Mouse (Mus musculus) C2C12 (cell line): Measurements from ENCODE around the gene Qrich2. TPM values are rescaled to one million over a fixed set of nuclear protein-coding genes. Genes with fewer than 3 reads are reported as not detected.

ENCODE experiments used
- H3K27me3 ChIP-seq: one replicate; pipeline ENCODE4 v1.6.1; 2011; ENCODE audit not compliant: control insufficient read depth, insufficient read depth, insufficient read length
- H3K36me3 ChIP-seq: one replicate; pipeline ENCODE4 v1.6.1; 2011; ENCODE audit not compliant: control insufficient read depth, insufficient read depth
- H3K4me3 ChIP-seq: one replicate; pipeline ENCODE4 v1.5.1; 2011; ENCODE audit warnings: mild to moderate bottlenecking, control low read depth; ENCODE audit not compliant: poor library complexity, insufficient read depth, severe bottlenecking
- H3K79me2 ChIP-seq: one replicate; pipeline ENCODE4 v1.6.1; 2011; ENCODE audit not compliant: control insufficient read depth, insufficient read depth
- H3K79me3 ChIP-seq: one replicate; pipeline ENCODE4 v1.6.1; 2011; ENCODE audit warnings: low read depth, control low read depth
- H3ac ChIP-seq: one replicate; pipeline ENCODE3; 2011; ENCODE audit warnings: low read depth; ENCODE audit not compliant: control insufficient read depth, insufficient read length
- CEBPB ChIP-seq: IDR thresholded peaks from one replicate; pipeline ENCODE4 v1.6.1; 2011; ENCODE audit warnings: low read depth, mild to moderate bottlenecking, control low read depth, moderate library complexity
- CTCF ChIP-seq: IDR thresholded peaks from one replicate; pipeline ENCODE4 v1.5.1; 2011; ENCODE audit not compliant: control insufficient read depth, insufficient read depth, insufficient read length
- FOSL1 ChIP-seq: IDR thresholded peaks from one replicate; pipeline ENCODE4 v1.8.0; 2011; ENCODE audit warnings: mild to moderate bottlenecking, low read length; ENCODE audit not compliant: poor library complexity, insufficient read depth, severe bottlenecking
- MAX ChIP-seq: IDR thresholded peaks from one replicate; pipeline ENCODE4 v1.6.1; 2011; ENCODE audit warnings: mild to moderate bottlenecking, control low read depth
- MYOD1 ChIP-seq: IDR thresholded peaks from one replicate; pipeline ENCODE4 v1.6.1; 2011; ENCODE audit warnings: low read depth; ENCODE audit not compliant: control insufficient read depth, insufficient read length
- MYOG ChIP-seq: IDR thresholded peaks from one replicate; pipeline ENCODE4 v1.6.1; 2011; ENCODE audit not compliant: control insufficient read depth, insufficient read length; ENCODE audit errors: extremely low read depth
- USF1 ChIP-seq: IDR thresholded peaks from one replicate; pipeline ENCODE4 v1.6.1; 2011; ENCODE audit warnings: low read depth, mild to moderate bottlenecking, control low read depth, moderate library complexity
- polyA plus RNA-seq: library from polyadenylated mRNA; unstranded; fragments of >200 nt; fragmentation: generic; extraction: Trizol; gene quantifications from one replicate; pipeline ENCODE4 v1.2.1, GENCODE M21; 2012; ENCODE audit warnings: missing spikeins

The Qrich2 gene
- polyA plus RNA-seq, 1 experiment, result 0.04 TPM

DNA sequence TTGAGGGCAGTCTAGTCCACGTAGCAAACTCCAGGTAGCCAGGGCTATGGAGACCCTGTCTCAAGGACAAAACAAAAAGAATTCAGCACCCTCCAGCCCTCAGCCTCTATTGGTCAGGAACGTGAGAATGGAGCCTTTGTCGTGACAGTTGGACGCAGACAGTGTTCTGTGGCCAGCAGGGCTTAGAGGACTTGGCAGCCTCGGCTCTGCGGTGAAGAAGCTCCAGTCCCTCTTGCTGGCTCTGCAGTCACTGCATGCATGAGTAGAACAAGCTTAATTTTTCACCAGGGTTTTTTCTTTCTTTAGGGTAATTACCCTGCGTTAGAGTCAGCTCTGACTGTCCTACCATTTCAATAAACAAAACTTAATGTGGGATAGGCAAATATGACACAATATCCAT is 15.7 kb upstream of the Qrich2 start:
- Histone ChIP-seq H3K79me3 (peaks cover 9% of the 10 kb centered on the region), H3K27me3 (no peaks in the 10 kb centered on the region), H3K4me3 (no peak overlapping the region), H3K79me2 (peaks cover 37% of the 10 kb centered on the region), H3K36me3 (peaks cover 88% of the 10 kb centered on the region), H3ac (no peak overlapping the region)
- TF ChIP-seq MYOD1, result no peak
- TF ChIP-seq MYOG, result no peak
- no peak for TF ChIP-seq FOSL1
- no peak for TF ChIP-seq MAX
- no peak for TF ChIP-seq CTCF
- TF ChIP-seq USF1, result no peak

- Histone ChIP-seq H3ac (no peak overlapping the region), H3K79me3 (peaks cover 9% of the 10 kb centered on the region), H3K79me2 (peaks cover 30% of the 10 kb centered on the region), H3K4me3 (no peak overlapping the region), H3K36me3 (peaks cover 88% of the 10 kb centered on the region), H3K27me3 (no peaks in the 10 kb centered on the region)
- TF ChIP-seq MYOG (no peak), CEBPB (no peak), MYOD1 (no peak), FOSL1 (no peak), CTCF (no peak), MAX (no peak), USF1 (no peak)
Observed at GRCm38 (mm10) chr11:116480975-116481374, 14.9 kb upstream of the Qrich2 start.

GRCm38 (mm10) chr11:116479832-116480231 is 13.8 kb upstream of the Qrich2 start:
- peaks cover 89% of the 10 kb centered on the region for H3K36me3 ChIP-seq
- H3ac ChIP-seq, result no peak overlapping the region

DNA sequence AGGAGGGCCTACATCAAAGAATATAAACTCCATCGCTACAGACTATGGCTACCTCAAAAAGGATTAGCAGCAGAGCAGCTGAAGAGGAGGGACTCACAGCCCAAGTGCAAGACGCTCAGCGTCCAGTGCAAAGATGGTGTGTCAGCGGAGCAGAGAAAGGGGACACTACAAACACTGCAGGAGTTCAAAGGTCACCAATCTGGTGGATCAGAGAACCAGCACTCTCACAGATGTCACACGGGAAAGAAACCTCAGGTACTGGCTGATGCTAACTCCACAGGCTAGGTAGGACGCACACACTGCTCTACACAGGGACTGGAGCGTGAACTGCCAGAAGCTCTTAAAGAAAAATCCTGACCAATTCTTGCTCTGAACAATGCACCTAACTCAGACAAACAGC is 12.9 kb upstream of the Qrich2 start:
- Histone ChIP-seq H3K27me3 (no peaks in the 10 kb centered on the region), H3K79me2 (peaks cover 30% of the 10 kb centered on the region), H3K79me3 (peaks cover 9% of the 10 kb centered on the region), H3K4me3 (no peak overlapping the region), H3ac (no peak overlapping the region), H3K36me3 (peaks cover 90% of the 10 kb centered on the region)
- TF ChIP-seq FOSL1 (no peak), USF1 (no peak), CTCF (no peak), MAX (no peak), CEBPB (no peak), MYOD1 (no peak)

More at GRCm38 (mm10) chr11:116479832-116480231, 13.8 kb upstream of the Qrich2 start:
- peaks cover 9% of the 10 kb centered on the region for H3K79me3 ChIP-seq
- no peaks in the 10 kb centered on the region for H3K27me3 ChIP-seq
- H3K4me3 ChIP-seq, result no peak overlapping the region
- no peak for TF ChIP-seq MYOG
- peaks cover 30% of the 10 kb centered on the region for H3K79me2 ChIP-seq

GRCm38 (mm10) chr11:116477160-116477759 is 11.2 kb upstream of the Qrich2 start:
- H3K36me3 ChIP-seq, result peaks cover 91% of the 10 kb centered on the region
- TF ChIP-seq MYOD1 (no peak), CEBPB (no peak), FOSL1 (no peak), MYOG (no peak), MAX (no peak), USF1 (no peak), CTCF (no peak)
- peaks cover 3% of the 10 kb centered on the region for H3K79me3 ChIP-seq

GRCm38 (mm10) chr11:116476696-116477095 is 10.7 kb upstream of the Qrich2 start:
- H3K36me3 ChIP-seq, result peaks cover 94% of the 10 kb centered on the region
- no peak for TF ChIP-seq CEBPB
- TF ChIP-seq FOSL1, result no peak
- no peak for TF ChIP-seq CTCF
- TF ChIP-seq MAX, result no peak
- no peak for TF ChIP-seq USF1
- TF ChIP-seq MYOD1, result no peak
- TF ChIP-seq MYOG, result no peak

More at GRCm38 (mm10) chr11:116477160-116477759, 11.2 kb upstream of the Qrich2 start:
- peaks cover 17% of the 10 kb centered on the region for H3K79me2 ChIP-seq
- no peaks in the 10 kb centered on the region for H3K27me3 ChIP-seq
- no peak overlapping the region for H3ac ChIP-seq
- no peak overlapping the region for H3K4me3 ChIP-seq

DNA sequence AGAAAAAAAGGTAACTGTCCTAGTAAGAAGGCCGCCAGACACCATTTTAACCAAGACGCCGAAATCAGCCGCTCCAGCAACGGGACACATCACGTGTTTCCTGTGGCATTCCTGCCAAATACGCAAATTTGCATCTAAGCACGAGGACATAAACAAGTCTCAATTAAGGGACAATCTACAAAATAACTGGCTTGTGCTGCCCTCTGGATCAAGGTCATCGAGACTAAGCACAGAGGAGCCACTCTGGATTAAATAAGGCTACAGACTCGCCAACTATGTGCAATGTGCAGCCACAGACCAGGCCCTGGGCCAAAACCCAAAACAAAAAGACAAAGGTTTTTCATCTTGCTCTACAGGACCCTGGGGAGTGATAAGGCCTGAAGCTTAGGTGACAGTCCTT is 10.0 kb upstream of the Qrich2 start:
- no peak overlapping the region for H3ac ChIP-seq
- H3K79me3 ChIP-seq, result peaks cover 3% of the 10 kb centered on the region
- peaks cover 5% of the 10 kb centered on the region for H3K79me2 ChIP-seq
- TF ChIP-seq CEBPB, result no peak
- TF ChIP-seq USF1, result no peak
- TF ChIP-seq MYOD1, result no peak
- no peak for TF ChIP-seq CTCF
- no peak for TF ChIP-seq MAX
- no peak for TF ChIP-seq FOSL1
- no peak for TF ChIP-seq MYOG
- H3K27me3 ChIP-seq, result no peaks in the 10 kb centered on the region
- H3K36me3 ChIP-seq, result peaks cover 96% of the 10 kb centered on the region
- no peak overlapping the region for H3K4me3 ChIP-seq

More at GRCm38 (mm10) chr11:116476696-116477095, 10.7 kb upstream of the Qrich2 start:
- peaks cover 11% of the 10 kb centered on the region for H3K79me2 ChIP-seq
- H3K27me3 ChIP-seq, result no peaks in the 10 kb centered on the region
- H3ac ChIP-seq, result no peak overlapping the region
- peaks cover 3% of the 10 kb centered on the region for H3K79me3 ChIP-seq
- no peak overlapping the region for H3K4me3 ChIP-seq
